Mouse (Mus musculus) megakaryocyte, adult 5-6 weeks (primary cell): ENCODE measurements at regions not wholly inside any gene's neighbourhood (a gene's known extent, or its start where the extent isn't known, plus 50 kb on each side); places are given as distances from the start of the nearest gene placed in this dataset.

Experiments used
- ATAC-seq: 2 replicates; pipeline ENCODE4 v1.8.0; 2016; ENCODE audit warnings: mild to moderate bottlenecking, inconsistent platforms; ENCODE audit not compliant: poor library complexity, severe bottlenecking

DNA sequence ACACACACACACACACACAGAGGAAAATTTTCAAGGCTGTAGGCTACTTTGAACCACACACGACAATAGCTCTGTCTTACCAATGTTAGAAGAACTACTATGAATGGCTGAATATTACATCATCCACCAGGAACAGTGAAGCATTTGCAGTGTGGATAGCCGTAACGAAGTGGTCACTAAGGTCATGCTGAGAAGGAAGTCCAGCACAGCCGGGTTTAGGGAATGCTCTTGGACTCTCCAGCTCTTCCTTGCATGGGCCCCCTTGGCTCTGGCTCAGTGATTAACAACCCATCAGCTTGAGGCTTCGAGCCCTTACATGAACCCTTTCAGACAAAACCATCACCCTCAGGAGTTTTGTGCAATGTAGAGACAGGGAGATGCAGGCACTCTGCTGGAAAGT, 245.3 kb downstream of the Adamts20 start:
- ATAC-seq, result no peak

DNA sequence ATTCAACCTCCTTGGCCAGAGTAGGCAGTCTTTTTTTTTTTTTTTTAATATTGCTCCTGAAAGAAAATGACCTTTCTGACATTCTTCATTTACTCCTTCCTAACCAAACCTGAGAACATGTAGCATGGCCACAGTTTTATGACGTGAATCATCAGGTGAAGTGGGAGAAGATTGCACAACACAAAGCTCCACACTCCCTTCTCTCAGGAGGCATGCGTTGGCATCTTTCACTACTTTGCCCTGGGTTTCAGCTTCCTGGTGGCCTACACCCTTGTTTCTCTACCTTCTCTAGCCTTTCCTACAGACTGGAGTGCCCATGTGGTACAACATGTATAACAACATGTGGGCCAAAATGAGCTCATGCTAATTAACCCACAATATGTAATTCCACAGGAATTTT, 248.5 kb downstream of the Adamts20 start:
- no peak for ATAC-seq

- ATAC-seq, result 0 out of 2 replicates have a peak, but pooled peaks have one; percentile 33
Observed at GRCm38 (mm10) chr15:94214440-94214839, 250.8 kb downstream of the Adamts20 start.

GRCm38 (mm10) chr15:94213393-94213792, 251.8 kb downstream of the Adamts20 start:
- no peak for ATAC-seq

- no peak for ATAC-seq
Observed at GRCm38 (mm10) chr15:94208476-94208875, 256.7 kb downstream of the Adamts20 start.

- ATAC-seq, result no peak
Observed at GRCm38 (mm10) chr15:94206454-94206853, 258.8 kb downstream of the Adamts20 start.

GRCm38 (mm10) chr15:94205309-94205893, 259.8 kb downstream of the Adamts20 start:
- no peak for ATAC-seq

DNA sequence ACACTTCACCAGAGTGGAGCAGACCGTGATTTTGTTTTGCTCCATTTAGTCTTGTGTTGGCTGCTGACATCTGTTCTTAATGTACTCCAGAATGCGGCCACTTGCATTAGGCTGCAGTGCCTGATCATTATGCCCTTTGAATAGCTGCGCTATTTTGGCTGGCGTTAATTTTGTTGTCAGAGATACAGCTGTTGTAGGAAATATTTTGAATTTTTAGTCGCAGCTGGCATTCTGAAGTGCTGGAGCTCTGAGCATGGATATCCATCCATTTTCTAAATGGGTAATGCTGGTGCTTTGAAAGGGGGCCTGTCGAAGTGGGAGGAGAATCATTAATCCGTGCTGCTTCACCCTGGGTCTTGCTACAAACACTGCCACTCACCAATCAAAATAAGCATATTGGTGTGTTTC, 275.1 kb downstream of the Adamts20 start:
- no peak for ATAC-seq

DNA sequence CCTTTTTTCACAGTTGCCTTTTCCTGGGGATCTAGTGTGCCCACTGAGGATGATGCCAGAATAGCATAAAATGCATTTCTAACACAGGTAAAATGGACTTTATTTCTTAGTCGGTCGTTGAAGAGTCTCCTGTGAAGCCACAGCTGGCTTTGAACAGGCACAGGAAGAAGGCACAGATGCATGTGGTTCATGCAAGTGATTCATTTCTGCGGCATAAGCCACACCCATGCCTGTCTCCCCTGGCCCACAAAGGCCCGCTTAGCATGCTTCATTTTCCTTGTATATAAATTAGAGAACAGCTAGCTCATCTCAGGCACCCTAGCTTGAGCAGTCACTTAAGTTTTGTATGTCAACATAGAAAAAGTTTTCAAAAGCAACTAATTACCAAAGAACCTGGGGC, 277.6 kb downstream of the Adamts20 start:
- no peak for ATAC-seq

DNA sequence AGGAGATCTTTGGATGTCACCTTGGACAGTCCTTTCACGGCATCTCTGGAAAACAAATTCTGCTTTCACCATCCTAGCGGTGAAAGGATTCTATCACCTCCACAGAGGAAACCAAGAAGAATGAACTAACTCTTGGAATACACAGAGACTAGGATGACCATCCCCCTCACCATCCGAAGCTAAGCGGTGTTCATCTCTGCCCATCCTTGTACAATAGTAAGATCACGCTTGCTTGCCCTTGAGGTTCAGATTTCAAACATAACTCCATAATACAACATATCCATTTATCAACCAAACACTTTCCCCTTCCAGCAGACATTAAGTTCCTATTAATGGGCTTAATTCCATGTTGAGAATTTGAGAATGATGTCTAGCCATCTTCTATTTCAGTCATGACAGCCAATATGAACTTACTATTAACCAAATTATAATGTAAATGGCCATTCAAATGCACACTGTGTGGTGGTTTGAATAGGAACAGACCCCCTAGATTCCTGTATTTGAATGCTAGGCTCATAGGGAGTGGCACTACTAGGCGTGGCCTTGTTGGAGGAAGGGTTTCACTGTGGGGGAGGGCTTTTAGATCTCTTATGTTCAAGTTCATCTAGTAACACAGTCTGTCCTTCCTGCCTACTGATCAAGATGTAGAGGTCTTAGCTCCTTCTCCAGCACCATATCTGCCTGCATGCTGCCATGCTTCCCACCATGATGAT, 281.4 kb downstream of the Adamts20 start:
- no peak for ATAC-seq

GRCm38 (mm10) chr15:94174083-94174482, 291.1 kb downstream of the Adamts20 start:
- ATAC-seq, result no peak

DNA sequence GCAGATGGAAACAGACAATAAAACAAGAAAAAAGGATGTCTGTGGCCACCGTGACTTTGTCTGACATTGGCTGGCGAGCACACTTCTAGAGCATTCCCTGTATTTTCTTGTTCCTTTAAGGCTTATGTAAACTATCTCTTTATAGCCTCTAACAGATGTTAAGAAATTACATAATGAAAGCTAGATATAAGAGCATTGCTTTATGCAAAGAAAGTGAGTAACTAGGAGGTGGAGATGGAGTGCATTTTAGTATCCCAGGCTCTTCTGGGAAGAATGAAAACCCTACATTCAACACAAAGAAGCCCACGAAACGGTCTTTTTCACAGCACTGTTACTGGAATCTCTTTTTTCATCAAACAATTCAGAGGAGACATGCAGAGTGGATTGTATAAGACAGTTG, 304.4 kb downstream of the Adamts20 start:
- ATAC-seq, result no peak

DNA sequence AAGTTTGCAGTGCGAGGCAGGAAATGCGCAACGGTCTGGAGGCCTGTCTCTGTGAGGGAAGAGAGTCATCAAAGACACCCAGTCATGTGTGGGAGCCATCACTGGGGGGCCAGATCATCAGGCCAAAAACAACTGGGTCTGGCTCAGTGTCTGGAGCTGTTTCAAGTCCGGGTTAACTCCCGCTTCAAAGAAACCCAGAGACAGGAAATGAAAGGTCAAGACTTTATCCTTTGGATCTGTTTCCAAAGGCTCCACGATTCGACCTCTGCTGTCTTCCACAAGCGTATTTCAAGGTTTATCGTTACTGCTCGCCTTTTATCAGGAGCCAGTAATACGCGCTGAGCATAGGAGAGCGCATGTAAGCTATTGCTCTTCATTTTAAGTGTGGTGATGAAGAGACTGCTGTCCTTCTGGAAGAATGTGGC, 325.7 kb downstream of the Adamts20 start:
- no peak for ATAC-seq

GRCm38 (mm10) chr15:94137159-94137952, 327.9 kb downstream of the Adamts20 start:
- ATAC-seq, result no peak

DNA sequence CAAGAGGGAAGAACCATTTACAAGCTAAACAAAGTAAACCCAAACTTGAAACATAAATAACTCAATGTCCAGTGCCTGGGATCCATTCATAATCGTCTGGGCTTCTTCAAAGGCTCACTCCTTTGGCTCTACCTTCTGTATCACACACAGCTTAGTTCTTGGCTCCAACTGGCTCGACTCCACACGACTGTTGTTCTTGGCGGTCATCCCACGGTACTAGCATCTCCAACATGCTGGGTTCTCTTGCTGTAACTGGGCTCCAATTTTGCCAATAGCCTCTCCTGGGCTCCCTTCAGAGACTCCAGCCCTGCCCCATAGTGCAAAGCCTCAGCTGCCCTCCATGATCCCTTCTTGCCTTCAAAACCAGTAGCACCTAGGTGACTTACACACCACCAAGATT, 352.4 kb downstream of the Adamts20 start:
- no peak for ATAC-seq

DNA sequence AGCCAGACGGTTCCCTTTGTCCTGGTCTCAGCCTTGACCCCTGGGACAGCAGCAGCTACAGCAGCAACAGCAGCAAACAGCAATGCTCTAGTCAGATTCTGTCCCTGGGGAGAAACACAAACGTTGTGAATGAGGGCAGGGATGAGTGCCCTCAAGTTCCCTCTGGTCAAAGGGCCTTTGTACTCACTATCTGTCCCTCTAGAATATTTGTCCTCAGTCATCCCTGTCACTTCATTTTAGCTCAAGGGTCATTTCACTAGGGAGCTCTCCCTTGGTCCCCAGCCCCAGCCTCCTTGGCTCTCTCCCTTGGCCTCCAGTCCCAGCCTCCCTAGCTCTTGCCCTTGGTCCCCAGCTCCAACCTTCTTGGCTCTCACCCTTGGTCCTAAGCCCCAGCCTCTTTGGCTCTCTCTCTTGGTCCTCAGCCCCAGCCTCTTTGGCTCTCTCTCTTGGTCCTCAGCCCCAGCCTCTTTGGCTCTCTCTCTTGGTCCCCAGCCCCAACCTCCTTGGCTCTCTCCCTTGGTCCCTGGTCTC, 358.0 kb downstream of the Adamts20 start:
- ATAC-seq, result no peak

DNA sequence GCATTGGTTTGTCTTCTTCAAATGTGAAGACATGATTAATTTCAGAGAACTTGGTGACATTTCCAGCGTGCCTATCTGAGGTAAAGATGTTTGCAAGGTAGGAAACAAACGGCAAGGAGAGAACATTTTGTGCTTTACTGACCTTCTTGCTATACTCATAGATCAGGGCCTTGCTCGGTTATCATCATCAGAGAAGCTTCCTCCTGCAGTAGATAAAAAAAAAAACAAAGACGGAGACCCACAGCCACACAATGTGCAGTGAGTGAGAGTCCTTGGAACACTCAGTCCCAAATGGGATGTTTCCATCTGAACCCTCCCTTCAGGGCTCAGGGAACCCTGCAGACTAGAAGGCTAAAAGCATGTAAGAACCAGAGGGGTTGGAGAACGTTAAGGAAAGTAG, 374.6 kb downstream of the Adamts20 start:
- no peak for ATAC-seq

GRCm38 (mm10) chr15:94089856-94090255, 375.4 kb downstream of the Adamts20 start:
- ATAC-seq, result no peak

GRCm38 (mm10) chr15:94082369-94082768, 382.8 kb downstream of the Adamts20 start:
- ATAC-seq, result no peak

GRCm38 (mm10) chr15:94077056-94077455, 388.2 kb downstream of the Adamts20 start:
- no peak for ATAC-seq

DNA sequence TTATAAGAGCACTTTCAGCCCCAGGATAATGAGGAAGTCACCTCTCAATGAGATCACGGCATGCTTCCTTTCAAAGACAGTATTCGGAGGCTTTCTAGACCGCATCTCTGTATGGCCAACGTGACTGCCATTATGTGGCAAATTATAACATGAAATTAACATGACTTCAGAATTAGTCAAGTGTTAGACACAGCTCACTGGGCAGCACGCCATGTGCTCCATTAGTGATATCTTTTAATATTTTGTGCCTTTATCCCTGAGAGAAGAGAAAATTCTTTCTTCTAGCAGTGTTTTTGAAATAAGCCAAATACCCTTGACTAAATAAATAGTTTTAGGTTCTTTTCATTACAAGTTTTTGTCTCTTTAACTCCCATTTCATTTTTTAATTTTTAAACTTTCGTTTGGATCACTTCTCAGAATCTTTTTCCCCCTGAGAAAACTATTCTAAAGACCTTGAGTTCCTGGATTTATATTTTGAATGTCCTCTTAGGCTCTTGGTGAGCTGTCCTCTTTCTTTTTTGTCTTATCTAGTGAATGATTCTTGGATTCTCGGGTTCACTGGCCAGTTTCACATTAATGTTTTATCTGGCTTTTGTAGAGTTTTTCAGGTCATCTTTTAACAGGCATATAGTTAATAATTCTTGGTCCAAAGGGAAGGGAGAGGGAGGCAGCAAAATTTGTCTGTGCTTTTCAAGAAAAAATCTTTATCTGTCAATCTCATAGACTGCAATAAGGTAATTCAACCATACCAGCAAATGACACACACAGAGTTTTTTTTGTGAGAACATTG, 390.9 kb downstream of the Adamts20 start:
- no peak for ATAC-seq
